Mouse (Mus musculus) ES-Bruce4 (cell line): ENCODE data around the gene Adamts12. TPM values are rescaled to one million over a fixed set of nuclear protein-coding genes. Genes with fewer than 3 reads are reported as not detected.

Experiments
- H3K27ac ChIP-seq: 2 replicates; pipeline ENCODE4 v1.5.1; 2012; ENCODE audit warnings: low read length, inconsistent platforms; ENCODE audit not compliant: insufficient read depth
- H3K27me3 ChIP-seq: 2 replicates; pipeline ENCODE4 v1.6.1; 2012; ENCODE audit warnings: mild to moderate bottlenecking, low read length, inconsistent platforms; ENCODE audit not compliant: control insufficient read depth, poor library complexity, insufficient read depth, severe bottlenecking
- H3K36me3 ChIP-seq: 2 replicates; pipeline ENCODE4 v1.6.1; 2012; ENCODE audit warnings: inconsistent platforms, mild to moderate bottlenecking, low read length, moderate library complexity; ENCODE audit not compliant: control insufficient read depth, poor library complexity, insufficient read depth, severe bottlenecking
- H3K4me1 ChIP-seq: one replicate; pipeline ENCODE4 v1.8.1; 2011; ENCODE audit warnings: low read length; ENCODE audit not compliant: control insufficient read depth, insufficient read depth
- H3K4me3 ChIP-seq: 2 replicates; pipeline ENCODE4 v1.5.1; 2011; ENCODE audit warnings: low read depth, mild to moderate bottlenecking, low read length
- H3K9ac ChIP-seq: 2 replicates; pipeline ENCODE4 v1.6.1; 2012; ENCODE audit warnings: low read depth, mild to moderate bottlenecking, inconsistent platforms; ENCODE audit not compliant: poor library complexity, severe bottlenecking
- H3K9me3 ChIP-seq: replicated peaks from 2 replicates; pipeline ENCODE4 v1.6.1; 2012; ENCODE audit warnings: mild to moderate bottlenecking, low read length, inconsistent platforms; ENCODE audit not compliant: control insufficient read depth, poor library complexity, insufficient read depth, severe bottlenecking
- CTCF ChIP-seq: IDR thresholded peaks from one replicate; pipeline ENCODE4 v1.8.1; 2011; ENCODE audit warnings: low read depth, low read length
- EP300 ChIP-seq: IDR thresholded peaks from 2 replicates; pipeline ENCODE4 v1.6.1; 2011; ENCODE audit warnings: low read depth, low read length; ENCODE audit not compliant: insufficient read depth
- POLR2A ChIP-seq: IDR thresholded peaks from one replicate; pipeline ENCODE4 v1.8.1; 2011; ENCODE audit warnings: low read length; ENCODE audit not compliant: insufficient read depth
- polyA plus RNA-seq: library from polyadenylated mRNA; stranded (reverse); fragments of >200 nt; gene quantifications from 2 replicates; pipeline ENCODE4 v1.2.4, GENCODE M21; 2011; ENCODE audit warnings: low read depth; ENCODE audit not compliant: missing spikeins, insufficient read depth, insufficient read length

Gene Adamts12
- polyA plus RNA-seq, 1 experiment = 1.0 TPM

DNA sequence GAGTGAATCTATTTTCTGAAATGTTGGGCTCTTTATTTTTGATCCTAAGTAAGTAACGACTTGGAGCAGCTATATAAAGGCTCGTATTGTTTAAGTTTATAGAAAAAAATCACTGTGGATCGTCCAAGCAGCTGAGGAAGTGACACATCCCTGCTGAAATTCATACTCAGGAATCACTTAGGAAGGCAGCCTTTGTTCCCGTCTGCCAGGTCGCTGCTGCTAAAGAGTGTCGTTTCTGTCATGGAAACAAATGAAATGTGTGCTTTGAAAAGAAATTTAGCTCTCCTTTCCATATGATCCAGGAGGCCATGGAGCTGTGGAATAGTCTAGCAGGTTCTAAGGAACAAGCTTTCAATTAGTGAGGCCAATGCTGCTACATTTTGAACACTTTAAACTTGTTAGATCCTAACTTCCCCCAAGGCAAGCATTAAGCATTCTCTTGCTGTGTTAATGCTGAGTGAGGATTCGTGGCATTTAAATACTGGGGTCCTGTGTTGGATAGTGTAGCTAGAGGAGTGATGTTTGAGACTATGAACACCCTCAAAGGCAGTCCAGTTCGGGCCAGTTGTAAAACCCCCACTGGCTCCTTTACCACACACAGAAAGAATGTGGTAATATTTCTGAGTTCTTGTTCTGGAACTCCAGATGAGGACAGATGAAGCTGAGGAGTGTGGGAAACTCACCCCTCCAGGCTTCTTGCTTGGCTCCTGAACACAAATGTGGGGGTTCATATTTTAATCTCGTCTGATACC lies 19.8 kb downstream of the Adamts12 start:
- no peak overlapping the region for H3K9ac ChIP-seq
- no peak for TF ChIP-seq CTCF
- TF ChIP-seq POLR2A = no peak
- no peak for TF ChIP-seq EP300
- H3K27me3 ChIP-seq = no peaks in the 10 kb centered on the region
- no peak overlapping the region for H3K4me3 ChIP-seq
- H3K27ac ChIP-seq = no peak overlapping the region
- no peaks in the 10 kb centered on the region for H3K36me3 ChIP-seq
- no peaks in the 10 kb centered on the region for H3K4me1 ChIP-seq
- H3K9me3 ChIP-seq = no peaks in the 10 kb centered on the region

DNA sequence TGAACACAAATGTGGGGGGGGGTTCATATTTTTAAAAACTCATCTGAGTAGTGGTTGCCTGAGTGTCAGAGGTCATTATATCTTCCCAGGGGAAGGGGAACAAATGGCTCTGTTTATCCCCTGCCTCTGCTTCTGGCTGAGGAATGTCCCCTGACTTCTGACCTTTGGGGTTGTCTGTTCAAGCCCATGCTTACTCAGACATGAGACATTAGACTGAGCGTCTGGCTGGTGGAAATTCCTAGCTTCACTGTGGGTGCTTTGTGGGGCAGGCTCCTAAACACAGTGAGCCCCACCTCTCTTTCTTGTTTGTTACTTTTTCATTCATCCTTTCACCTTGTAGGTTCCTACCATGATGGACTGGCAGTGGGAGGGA lies 20.4 kb downstream of the Adamts12 start:
- H3K27ac ChIP-seq = no peak overlapping the region
- H3K9ac ChIP-seq = no peak overlapping the region
- no peaks in the 10 kb centered on the region for H3K36me3 ChIP-seq
- no peak overlapping the region for H3K4me3 ChIP-seq
- H3K27me3 ChIP-seq = no peaks in the 10 kb centered on the region
- no peak for TF ChIP-seq POLR2A
- no peak for TF ChIP-seq CTCF
- TF ChIP-seq EP300 = no peak
- no peaks in the 10 kb centered on the region for H3K9me3 ChIP-seq
- no peaks in the 10 kb centered on the region for H3K4me1 ChIP-seq

DNA sequence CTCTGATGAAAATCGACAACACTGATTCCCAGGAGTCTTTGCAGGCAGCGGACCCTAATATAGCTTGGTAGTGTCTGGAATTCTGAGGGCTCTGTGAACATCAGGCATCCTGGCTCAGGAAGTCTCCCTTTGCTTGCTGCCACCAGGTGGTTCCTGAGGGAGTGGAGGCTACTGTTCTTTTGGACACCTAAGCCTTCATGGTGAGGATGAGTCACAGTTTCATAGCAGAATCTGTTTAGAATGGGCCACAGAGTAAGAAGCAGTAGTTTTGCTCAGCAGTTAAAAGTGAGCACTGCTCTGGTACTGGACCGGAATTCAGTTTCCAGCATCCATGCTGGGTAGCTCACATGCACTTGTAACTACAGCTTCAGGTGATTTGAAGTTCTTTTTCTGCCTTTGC lies 24.9 kb downstream of the Adamts12 start:
- Histone ChIP-seq H3K9ac (no peak overlapping the region), H3K9me3 (no peaks in the 10 kb centered on the region), H3K4me3 (no peak overlapping the region), H3K27ac (no peak overlapping the region), H3K36me3 (no peaks in the 10 kb centered on the region), H3K4me1 (no peaks in the 10 kb centered on the region), H3K27me3 (no peaks in the 10 kb centered on the region)
- TF ChIP-seq CTCF = no peak
- TF ChIP-seq POLR2A = no peak
- no peak for TF ChIP-seq EP300

DNA sequence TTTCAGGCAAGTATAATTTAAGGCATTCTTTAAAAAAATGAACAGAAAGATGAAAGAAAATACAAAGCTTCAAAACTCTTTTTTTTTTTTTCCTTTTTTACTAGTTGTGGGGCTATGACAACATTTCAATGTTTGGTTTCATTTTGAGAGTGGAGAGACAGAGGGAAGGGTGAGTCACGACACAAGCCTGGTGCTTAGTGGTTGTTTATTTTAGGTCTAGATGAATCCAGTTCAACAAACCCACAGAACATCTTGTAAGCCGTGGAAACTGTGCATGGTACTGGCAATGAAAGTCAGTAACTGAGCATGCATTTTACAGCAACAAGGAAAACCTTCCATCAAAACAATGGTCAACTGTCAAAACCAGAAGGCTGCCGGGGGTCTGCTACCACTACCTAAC lies 31.0 kb downstream of the Adamts12 start:
- no peak overlapping the region for H3K27ac ChIP-seq
- no peaks in the 10 kb centered on the region for H3K4me1 ChIP-seq
- H3K27me3 ChIP-seq = no peaks in the 10 kb centered on the region
- no peak overlapping the region for H3K9ac ChIP-seq
- no peak overlapping the region for H3K4me3 ChIP-seq
- H3K36me3 ChIP-seq = no peaks in the 10 kb centered on the region
- no peaks in the 10 kb centered on the region for H3K9me3 ChIP-seq
- TF ChIP-seq CTCF = no peak
- no peak for TF ChIP-seq EP300
- no peak for TF ChIP-seq POLR2A

DNA sequence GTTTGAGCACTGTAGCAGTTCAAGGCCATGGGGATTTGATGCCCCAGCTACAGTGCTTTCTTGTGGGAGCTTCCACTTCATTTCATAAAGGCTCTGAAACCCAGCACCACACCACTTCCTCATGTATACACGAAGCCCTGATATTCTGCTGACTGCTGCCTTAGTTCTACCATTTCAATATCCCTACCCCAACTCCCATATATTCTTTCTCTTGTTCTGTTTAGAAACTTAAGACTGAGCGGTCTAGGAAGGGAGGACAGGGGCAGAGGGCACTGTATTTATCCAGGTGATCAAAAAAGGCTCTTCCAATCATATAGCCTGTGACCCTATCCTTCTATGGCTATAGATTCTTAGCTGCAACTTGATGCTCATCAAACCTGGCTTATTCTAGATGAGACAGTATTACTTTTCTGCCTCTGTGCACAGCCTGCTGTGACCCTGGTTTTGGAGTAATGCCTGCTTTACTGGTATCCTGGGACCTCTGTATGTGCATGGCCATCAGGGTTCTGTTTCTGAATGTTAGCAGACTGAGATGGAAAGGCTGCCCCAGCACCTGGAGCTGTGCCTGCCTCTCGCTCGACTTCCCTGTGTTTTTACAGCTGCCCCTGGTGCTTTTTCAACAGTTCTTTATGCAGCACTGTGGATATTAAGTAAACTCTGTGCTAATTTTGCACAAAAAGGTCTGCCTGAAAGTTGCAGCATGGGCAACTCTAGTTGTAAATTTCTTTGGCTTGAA lies 33.5 kb downstream of the Adamts12 start:
- Histone ChIP-seq H3K4me1 (no peaks in the 10 kb centered on the region), H3K36me3 (no peaks in the 10 kb centered on the region), H3K27ac (no peak overlapping the region), H3K27me3 (no peaks in the 10 kb centered on the region), H3K4me3 (no peak overlapping the region), H3K9ac (no peak overlapping the region), H3K9me3 (no peaks in the 10 kb centered on the region)
- TF ChIP-seq CTCF (no peak), EP300 (no peak), POLR2A (no peak)

DNA sequence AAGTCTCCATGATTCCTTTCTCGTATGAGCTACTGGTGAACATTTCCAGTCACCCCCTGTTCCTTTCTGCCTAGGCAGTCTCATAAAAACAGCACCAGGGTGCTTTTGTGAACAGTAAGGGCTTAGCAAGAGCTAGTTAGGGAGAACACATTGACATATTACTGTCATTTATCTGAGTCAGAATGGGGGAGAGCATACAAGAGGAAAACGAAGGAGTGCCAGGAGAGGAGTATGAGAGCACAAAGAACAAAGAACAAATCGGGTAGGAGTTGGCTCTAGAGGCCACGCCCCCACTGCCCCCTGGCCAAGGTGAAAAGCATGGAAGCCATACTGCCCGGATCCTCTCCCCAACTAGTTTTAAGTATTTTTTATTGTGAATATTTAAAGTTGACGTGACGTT lies 34.4 kb downstream of the Adamts12 start:
- no peaks in the 10 kb centered on the region for H3K27me3 ChIP-seq
- H3K9me3 ChIP-seq = no peaks in the 10 kb centered on the region
- no peaks in the 10 kb centered on the region for H3K4me1 ChIP-seq
- H3K36me3 ChIP-seq = no peaks in the 10 kb centered on the region
- no peak overlapping the region for H3K27ac ChIP-seq
- H3K9ac ChIP-seq = no peak overlapping the region
- no peak overlapping the region for H3K4me3 ChIP-seq
- TF ChIP-seq EP300 (no peak), POLR2A (no peak), CTCF (no peak)
